Mouse (Mus musculus) erythroblast, embryonic 14.5 days (primary cell): ENCODE results near the gene Sprr2b. TPM values are rescaled to one million over a fixed set of nuclear protein-coding genes. Genes with fewer than 3 reads are reported as not detected.
"Not testable (repeated sequence)": the region's sequence is repeated elsewhere in the genome, so short reads cannot be mapped to it uniquely, and the experiment has no call there.

Experiments used
- H3K27me3 ChIP-seq: 2 replicates; pipeline ENCODE4 v1.6.1; 2012; ENCODE audit warnings: inconsistent platforms; ENCODE audit not compliant: control insufficient read depth
- H3K36me3 ChIP-seq: 2 replicates; pipeline ENCODE4 v1.6.1; 2012; ENCODE audit warnings: mild to moderate bottlenecking, inconsistent platforms; ENCODE audit not compliant: control insufficient read depth
- H3K4me1 ChIP-seq: 2 replicates; pipeline ENCODE4 v1.6.1; 2012; ENCODE audit warnings: inconsistent platforms; ENCODE audit not compliant: control insufficient read depth
- H3K4me3 ChIP-seq: replicated peaks from 2 replicates; pipeline ENCODE3; 2012; ENCODE audit warnings: moderate library complexity, mild to moderate bottlenecking, inconsistent platforms
- H3K9me3 ChIP-seq: 2 replicates; pipeline ENCODE4 v1.6.1; 2012; ENCODE audit warnings: low read length, inconsistent platforms, mixed read lengths; ENCODE audit not compliant: control insufficient read depth
- GATA1 ChIP-seq: IDR thresholded peaks from 2 replicates; pipeline ENCODE4 v1.6.1; 2012; ENCODE audit warnings: low read length, inconsistent platforms, mixed read lengths
- TAL1 ChIP-seq: IDR thresholded peaks from 3 replicates; pipeline ENCODE4 v1.6.1; 2012; ENCODE audit warnings: low read length, inconsistent platforms, mixed read lengths
- polyA plus RNA-seq: library from polyadenylated mRNA; stranded (reverse); fragments of >175 nt; gene quantifications from 2 replicates; pipeline ENCODE4 v1.2.3, GENCODE M21; 2012

Sprr2b gene
- not detected in 2 replicates for polyA plus RNA-seq

- Histone ChIP-seq H3K9me3 (no peaks in the 10 kb centered on the region), H3K4me1 (no peaks in the 10 kb centered on the region), H3K36me3 (no peaks in the 10 kb centered on the region), H3K27me3 (no peaks in the 10 kb centered on the region), H3K4me3 (no peak within 1 kb of the TSS)
- TF ChIP-seq GATA1 = no peak
Observed at GRCm38 (mm10) chr3:92316320-92316719, at the start of gene Sprr2b. Sprr2b (plus strand) TSS chr3:92316620.

- H3K27me3 ChIP-seq, H3K36me3 ChIP-seq, H3K9me3 ChIP-seq, H3K4me3 ChIP-seq, H3K4me1 ChIP-seq: not testable (repeated sequence)
Observed at GRCm38 (mm10) chr3:92271414-92271985, 44.9 kb upstream of the Sprr2b start.

- not testable (repeated sequence) for H3K4me3 ChIP-seq, H3K4me1 ChIP-seq, H3K27me3 ChIP-seq, H3K9me3 ChIP-seq, H3K36me3 ChIP-seq
Observed at GRCm38 (mm10) chr3:92273504-92273903, 42.9 kb upstream of the Sprr2b start.

- H3K36me3 ChIP-seq, H3K9me3 ChIP-seq, H3K4me1 ChIP-seq, H3K27me3 ChIP-seq, H3K4me3 ChIP-seq: not testable (repeated sequence)
Observed at GRCm38 (mm10) chr3:92274018-92274417, 42.4 kb upstream of the Sprr2b start.

DNA sequence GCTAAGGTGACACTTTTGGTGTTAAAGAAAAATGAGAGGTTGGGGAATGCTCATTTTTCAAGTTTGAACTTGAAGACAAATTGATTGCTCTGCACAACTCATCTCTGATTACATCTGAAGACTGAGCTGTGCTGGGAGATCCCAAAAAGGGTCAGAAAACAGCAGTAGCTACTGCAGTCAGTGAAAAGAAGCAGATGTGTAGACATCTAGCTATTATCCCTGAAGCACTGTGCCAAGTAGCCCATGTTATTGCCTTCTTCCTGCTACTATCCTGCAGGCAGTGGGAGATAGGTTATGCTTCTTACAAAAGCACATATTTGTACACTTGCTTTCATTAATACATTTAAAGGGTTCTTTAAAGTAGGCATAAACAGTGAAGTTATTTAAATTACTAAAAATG is 36.8 kb upstream of the Sprr2b start:
- H3K36me3 ChIP-seq, H3K9me3 ChIP-seq, H3K27me3 ChIP-seq, H3K4me1 ChIP-seq, H3K4me3 ChIP-seq: not testable (repeated sequence)

DNA sequence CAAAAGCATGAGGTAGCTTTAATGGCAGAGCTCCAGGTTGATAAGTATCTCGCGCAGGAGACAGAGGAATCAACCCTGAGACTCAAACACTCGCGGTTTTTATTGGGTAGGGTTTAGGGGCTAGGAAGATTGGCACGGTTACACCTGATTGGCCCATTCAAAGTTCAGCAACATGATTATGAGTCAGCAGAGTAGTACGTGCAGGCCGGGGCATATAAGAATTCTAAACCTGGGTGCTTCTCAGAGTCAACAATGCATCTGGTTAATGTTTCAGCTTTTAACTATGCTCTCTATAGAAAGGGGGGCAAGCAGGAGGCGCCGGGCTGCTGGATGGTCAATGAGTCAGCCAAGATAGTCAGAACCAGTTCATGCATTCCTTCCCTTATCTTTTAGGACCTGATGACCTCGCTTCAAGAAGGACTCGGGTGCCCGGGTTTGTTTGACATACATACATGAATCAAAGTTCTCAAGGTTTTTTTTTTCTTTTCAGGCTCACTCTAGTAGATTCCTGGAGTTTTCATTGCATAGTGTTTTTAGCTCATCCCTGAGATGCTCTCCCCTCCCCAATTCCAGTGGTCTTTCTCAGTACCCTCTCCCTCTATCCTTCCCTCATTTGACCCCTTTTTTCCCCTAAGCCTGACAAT is 35.3 kb upstream of the Sprr2b start:
- H3K4me3 ChIP-seq, H3K36me3 ChIP-seq, H3K27me3 ChIP-seq, H3K9me3 ChIP-seq, H3K4me1 ChIP-seq: not testable (repeated sequence)

- H3K36me3 ChIP-seq, H3K4me1 ChIP-seq, H3K4me3 ChIP-seq, H3K27me3 ChIP-seq, H3K9me3 ChIP-seq: not testable (repeated sequence)
Observed at GRCm38 (mm10) chr3:92285101-92285500, 31.3 kb upstream of the Sprr2b start, which contains the start of gene Sprr2a3. Sprr2a3 (plus strand) TSS chr3:92285417.

DNA sequence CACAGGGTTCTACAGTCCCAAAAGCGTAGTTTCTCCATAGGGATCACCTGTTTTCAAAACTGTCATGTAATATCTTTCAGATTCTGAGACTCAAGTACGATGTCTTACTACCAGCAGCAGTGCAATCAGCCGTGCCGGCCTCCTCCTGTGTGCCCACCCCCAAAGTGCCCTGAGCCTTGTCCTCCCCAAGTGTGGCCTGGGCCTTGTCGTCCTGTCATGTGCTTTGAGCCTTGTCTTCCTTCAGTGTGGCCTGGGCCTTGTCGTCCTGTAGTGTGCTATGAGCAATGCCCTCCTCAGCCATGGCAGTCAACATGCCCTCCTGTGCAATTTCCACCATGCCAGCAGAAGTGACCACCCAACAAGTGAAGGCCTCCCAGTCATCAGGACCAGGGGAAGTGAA is 27.9 kb upstream of the Sprr2b start:
- H3K9me3 ChIP-seq, H3K4me3 ChIP-seq, H3K36me3 ChIP-seq, H3K4me1 ChIP-seq, H3K27me3 ChIP-seq: not testable (repeated sequence)

GRCm38 (mm10) chr3:92307406-92307805 is 9.0 kb upstream of the Sprr2b start:
- Histone ChIP-seq H3K27me3 (no peaks in the 10 kb centered on the region), H3K4me3 (no peak overlapping the region), H3K36me3 (no peaks in the 10 kb centered on the region), H3K4me1 (no peaks in the 10 kb centered on the region), H3K9me3 (no peaks in the 10 kb centered on the region)
- TF ChIP-seq GATA1 (no peak), TAL1 (no peak)

DNA sequence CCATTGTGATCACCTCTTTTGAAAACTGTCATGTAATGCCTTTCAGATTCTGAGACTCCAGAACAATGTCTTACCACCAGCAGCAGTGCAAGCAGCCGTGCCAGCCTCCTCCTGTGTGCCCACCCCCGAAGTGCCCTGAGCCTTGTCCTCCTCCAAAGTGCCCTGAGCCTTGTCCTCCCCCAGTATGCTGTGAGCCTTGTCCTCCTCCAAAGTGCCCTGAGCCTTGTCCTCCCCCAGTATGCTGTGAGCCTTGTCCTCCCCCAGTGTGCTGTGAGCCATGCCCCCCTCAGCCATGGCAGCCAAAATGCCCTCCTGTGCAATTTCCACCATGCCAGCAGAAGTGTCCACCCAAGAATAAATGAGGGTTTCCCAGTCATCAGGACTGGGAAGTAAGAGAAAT is 964 bp downstream of the Sprr2b start:
- no peaks in the 10 kb centered on the region for H3K9me3 ChIP-seq
- TF ChIP-seq TAL1 = no peak
- H3K36me3 ChIP-seq = no peaks in the 10 kb centered on the region
- no peak overlapping the region for H3K4me3 ChIP-seq
- H3K4me1 ChIP-seq = no peaks in the 10 kb centered on the region
- no peaks in the 10 kb centered on the region for H3K27me3 ChIP-seq

- no peaks in the 10 kb centered on the region for H3K27me3 ChIP-seq
- H3K4me1 ChIP-seq = no peaks in the 10 kb centered on the region
- no peaks in the 10 kb centered on the region for H3K9me3 ChIP-seq
- H3K4me3 ChIP-seq = no peak overlapping the region
- H3K36me3 ChIP-seq = no peaks in the 10 kb centered on the region
- TF ChIP-seq TAL1 (no peak), GATA1 (no peak)
Observed at GRCm38 (mm10) chr3:92336278-92336677, 19.9 kb downstream of the Sprr2b start.
